ENCODE assay signal across 9 mouse cellular contexts in the genomic region with DNA sequence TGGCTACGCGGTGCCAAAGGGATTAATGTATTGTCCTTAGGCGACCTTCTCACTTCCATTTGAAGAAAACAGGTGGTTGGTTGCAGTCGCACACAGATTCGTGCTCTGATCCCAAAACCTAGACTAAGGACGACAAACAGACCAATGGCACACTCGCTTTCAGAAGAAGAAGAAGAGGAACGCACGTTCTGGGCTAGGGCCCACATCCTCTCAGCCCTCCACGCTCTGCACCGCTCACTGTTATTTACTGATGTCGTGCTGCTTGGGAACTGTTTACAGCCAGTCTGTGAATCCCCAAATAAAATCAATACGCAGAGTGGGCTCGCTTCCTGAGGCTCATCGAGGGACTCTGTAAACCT. TPM values are rescaled to one million over a fixed set of nuclear protein-coding genes. Genes with fewer than 3 reads are reported as not detected.
A peak's percentile ranks its signal among the peaks of the same experiment; 100 is the strongest.
DNase-seq lines count a peak whose midpoint lies in the region; ATAC-seq lines count a peak whose summit lies in the region.
"Had no signal": no experiment of that assay in that cellular context is flagged by ENCODE, and none has a peak within 500 bp of the region (broad histone marks: within the 10 kb centered on the region; RNA-seq: fewer than 3 reads in every experiment).

No protein-coding gene starts in this region.

- peak overlapping the region; percentile 81 for H3K27ac ChIP-seq in heart, embryonic 10.5 days
- no peak overlapping the region; the same call in 1 of the 2 replicates for H3K27ac ChIP-seq in liver, embryonic 15.5 days (replicated peaks)

- peaks cover 8% of the 10 kb centered on the region for H3K4me1 ChIP-seq in heart, embryonic 10.5 days
- H3K4me1 ChIP-seq in liver, embryonic 15.5 days (replicated peaks), result peaks cover 16% of the 10 kb centered on the region

- peak overlapping the region; percentile 58 for H3K4me3 ChIP-seq in heart, embryonic 10.5 days
- H3K4me3 ChIP-seq in liver, embryonic 15.5 days (replicated peaks), result peak overlapping the region; percentile 46

- no peaks in the 10 kb centered on the region for H3K9me3 ChIP-seq in heart, embryonic 10.5 days
- H3K9me3 ChIP-seq in liver, embryonic 15.5 days (replicated peaks), result no peaks in the 10 kb centered on the region

- H3K9ac ChIP-seq in liver, embryonic 15.5 days, result no peak overlapping the region; the same call in 1 of the 2 replicates

- ATAC-seq in liver, embryonic 15.5 days (ENCODE audit: insufficient read depth), result peak; percentile 24; the same call in 1 of the 2 replicates

- 29% methylated on average over 15 of the region's 15 CpGs for WGBS in heart, embryonic 10.5 days
- 20% methylated on average over 15 of the region's 15 CpGs for WGBS in liver, embryonic 15.5 days (ENCODE audit: insufficient replicate concordance)

- no peaks in the 10 kb centered on the region for H3K36me3 ChIP-seq in heart, embryonic 10.5 days
- no peaks in the 10 kb centered on the region for H3K36me3 ChIP-seq in liver, embryonic 15.5 days (replicated peaks)

- peak overlapping the region; percentile 75 for H3K4me2 ChIP-seq in liver, embryonic 15.5 days

- DNase-seq in heart, embryonic 10.5 days (ENCODE audit: low spot score), result no peak
- no peak for DNase-seq in heart, postnatal 25 days (ENCODE audit: low spot score)
- DNase-seq in thymus, postnatal 4 days, result peak; percentile 17
- DNase-seq in thymus, postnatal 14 days, result no peak
- DNase-seq in right cerebral cortex, postnatal 4 days, result no peak
- no peak for DNase-seq in layer of hippocampus, adult 18-20 months (ENCODE audit: low spot score in 2 of 2)
- DNase-seq in adrenal gland, postnatal 14 days, result no peak

- H3K27me3 ChIP-seq in heart, embryonic 10.5 days (ENCODE audit: insufficient read depth, poor library complexity, severe bottlenecking), result no peaks in the 10 kb centered on the region
- no peaks in the 10 kb centered on the region for H3K27me3 ChIP-seq in liver, embryonic 15.5 days
- H3K27me3 ChIP-seq: CH12.LX had no signal

- intact Hi-C loops in heart, postnatal 25 days (cut with DNase I), result loop anchor here (5.0 kb wide), 1 partner anchor 102 kb away; no protein-coding TSS in a partner anchor

RNA-seq across cellular contexts. Expression of a gene that starts 18.6 kb away (rescaled TPM):
- polyA plus RNA-seq in heart, embryonic 10.5 days (2016; fragmentation: Nextera tagmentation; extraction: Ambion mirVana), result 14.7 and 22.5 TPM in 2 replicates
- total RNA-seq in heart, postnatal 25 days (2021), result 1 to 10 TPM; 5.8 to 6.7 TPM
- 4.9 and 5.0 TPM in 2 replicates for polyA plus RNA-seq in liver, embryonic 15.5 days (2015; fragmentation: Nextera tagmentation; extraction: Ambion mirVana)
- total RNA-seq in layer of hippocampus, adult 18-20 months (2021), result 10 to 100 TPM; 30.8 to 31.4 TPM
- total RNA-seq in adrenal gland, postnatal 14 days (2021), result 5.9 and 6.9 TPM in 2 replicates

RNA-seq across cellular contexts. Expression of a gene that starts 42.8 kb away (rescaled TPM):
- polyA plus RNA-seq in heart, embryonic 10.5 days (2016; fragmentation: Nextera tagmentation; extraction: Ambion mirVana), result 1.8 and 2.4 TPM in 2 replicates
- 1 to 10 TPM; 7.1 to 8.1 TPM for total RNA-seq in heart, postnatal 25 days (2021)
- 0.55 and 0.86 TPM in 2 replicates for polyA plus RNA-seq in liver, embryonic 15.5 days (2015; fragmentation: Nextera tagmentation; extraction: Ambion mirVana)
- total RNA-seq in layer of hippocampus, adult 18-20 months (2021), result 10 to 100 TPM; 36.1 to 39.2 TPM
- 8.7 and 10.9 TPM in 2 replicates for total RNA-seq in adrenal gland, postnatal 14 days (2021)
